Mouse (Mus musculus) liver, embryonic 13.5 days (tissue): Measurements from ENCODE around the gene Rint1. TPM values are rescaled to one million over a fixed set of nuclear protein-coding genes. Genes with fewer than 3 reads are reported as not detected.

Source experiments
- ATAC-seq: fragments of 200-750 bp; cut with Nextera tagmentation; 2 replicates; pipeline ENCODE4 v1.8.0; 2017; ENCODE audit warnings: low read depth, mild to moderate bottlenecking, moderate number of reproducible peaks, moderate library complexity
- DNase-seq: peaks from one replicate; pipeline ENCODE4 v3.0.0; 2022
- H3K27ac ChIP-seq: fragments of 300-500 bp; sonication (generic); 2 replicates; pipeline ENCODE4 v1.5.1; 2015; ENCODE audit warnings: moderate library complexity, mild to moderate bottlenecking, inconsistent platforms
- H3K27me3 ChIP-seq: fragments of 300-500 bp; sonication (generic); 2 replicates; pipeline ENCODE4 v1.6.1; 2015; ENCODE audit warnings: mild to moderate bottlenecking, inconsistent platforms
- H3K36me3 ChIP-seq: fragments of 300-500 bp; sonication (generic); 2 replicates; pipeline ENCODE4 v1.6.1; 2015; ENCODE audit warnings: mild to moderate bottlenecking, inconsistent platforms
- H3K4me1 ChIP-seq: fragments of 300-500 bp; sonication (generic); replicated peaks from 2 replicates; pipeline ENCODE4 v1.6.1; 2015; ENCODE audit warnings: inconsistent platforms
- H3K4me2 ChIP-seq: fragments of 300-500 bp; sonication (generic); 2 replicates; pipeline ENCODE4 v1.6.1; 2015; ENCODE audit warnings: inconsistent platforms, mild to moderate bottlenecking, moderate library complexity
- H3K4me3 ChIP-seq: fragments of 300-500 bp; sonication (generic); replicated peaks from 2 replicates; pipeline ENCODE4 v1.5.1; 2015; ENCODE audit warnings: mild to moderate bottlenecking, inconsistent platforms
- H3K9ac ChIP-seq: fragments of 300-500 bp; sonication (generic); 2 replicates; pipeline ENCODE4 v1.6.1; 2015; ENCODE audit warnings: mild to moderate bottlenecking, inconsistent platforms
- H3K9me3 ChIP-seq: fragments of 300-500 bp; sonication (generic); replicated peaks from 2 replicates; pipeline ENCODE4 v1.6.1; 2016; ENCODE audit warnings: inconsistent platforms
- WGBS: fragments of 180-500 bp; shearing (Covaris S2); methylation state at CpG from one replicate; pipeline ENCODE4 v1.1.7; 2015; ENCODE audit not compliant: insufficient replicate concordance; 5-methylcytosine and 5-hydroxymethylcytosine counted together
- polyA plus RNA-seq: library from polyadenylated mRNA; unstranded; fragments of >200 nt; fragmentation: Nextera tagmentation; extraction: Ambion mirVana; gene quantifications from 2 replicates; pipeline ENCODE4 v1.2.1, GENCODE M21; 2015

Gene Rint1
- 21.9 and 24.3 TPM in 2 replicates for polyA plus RNA-seq

DNA sequence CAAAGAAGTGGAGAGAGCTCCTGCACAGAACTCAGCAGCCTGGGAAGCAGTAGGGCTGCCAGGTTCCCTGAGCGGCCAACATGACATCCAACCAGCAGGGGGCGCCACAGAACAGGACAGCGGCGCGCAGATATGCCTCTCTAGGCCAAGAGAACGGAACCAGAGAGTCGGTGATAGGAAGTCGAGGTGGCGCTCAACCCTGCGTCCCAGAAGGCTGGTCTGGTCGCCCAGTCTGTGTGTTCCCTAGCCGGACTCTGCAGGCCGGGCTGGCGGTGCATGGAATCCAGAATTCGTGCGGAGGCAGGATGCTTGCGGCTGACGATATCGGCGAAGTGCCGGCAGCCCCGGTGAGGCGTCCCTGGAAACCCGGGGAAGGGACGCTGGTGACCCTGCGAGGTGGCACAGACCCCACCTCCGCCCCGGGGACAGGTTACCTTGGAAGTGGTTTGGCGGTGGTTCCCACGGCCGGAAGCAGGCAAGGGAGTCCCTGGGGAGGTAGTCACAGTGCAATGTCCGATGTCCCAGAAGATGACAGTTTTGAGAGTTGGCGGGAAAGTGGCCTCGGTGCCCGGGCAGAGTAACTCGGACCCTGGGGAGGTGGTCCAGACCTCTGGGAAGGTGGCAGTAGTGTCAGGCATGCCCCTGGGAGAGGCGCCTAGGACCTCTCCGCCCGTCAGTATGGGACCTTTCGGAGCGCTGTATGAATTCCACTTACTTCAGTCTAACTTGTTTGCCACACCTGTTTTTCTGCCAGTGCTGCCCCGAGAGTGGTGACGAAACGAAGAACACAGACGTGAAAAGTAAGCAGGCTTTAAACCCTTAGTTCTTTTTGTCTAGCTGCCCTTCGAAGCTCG, at the start of gene Rint1:
Gene Rint1 (plus strand): TSS at position 176 of the 854 bp plus-strand sequence.
- H3K4me2 ChIP-seq, result peak within 1 kb of the TSS; percentile 72
- H3K4me1 ChIP-seq, result peaks cover 46% of the 10 kb centered on the region
- DNase-seq (peak; percentile 90), ATAC-seq (peak; percentile 78)
- H3K36me3 ChIP-seq, result peaks cover 24% of the 10 kb centered on the region
- no peaks in the 10 kb centered on the region for H3K27me3 ChIP-seq
- peak within 1 kb of the TSS; percentile 90 for H3K27ac ChIP-seq
- peak within 1 kb of the TSS; percentile 95 for H3K9ac ChIP-seq
- H3K4me3 ChIP-seq, result peak within 1 kb of the TSS; percentile 97
- 1% methylated on average over 47 of the region's 47 CpGs for WGBS
- no peaks in the 10 kb centered on the region for H3K9me3 ChIP-seq

DNA sequence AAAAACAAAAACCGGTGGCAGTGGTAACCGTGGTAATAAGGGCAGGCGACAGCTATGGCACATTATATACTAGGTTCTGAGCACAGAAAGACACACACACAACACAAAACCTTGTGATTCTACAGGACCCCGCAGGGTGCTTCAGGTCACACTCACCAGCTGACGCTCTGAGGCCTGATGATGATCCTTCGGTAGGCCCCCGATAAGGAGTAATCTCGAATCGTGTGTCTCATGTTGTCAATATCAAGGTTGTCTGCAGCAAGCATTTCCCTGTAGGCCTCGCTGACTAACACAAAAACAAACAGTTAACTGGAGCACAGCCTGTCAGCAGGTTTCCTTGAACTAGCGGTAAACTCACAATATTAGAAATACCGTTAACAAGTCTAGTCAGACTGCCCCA, 44.2 kb upstream of the Rint1 start:
- Histone ChIP-seq H3K4me3 (no peak overlapping the region), H3K9ac (no peak overlapping the region), H3K36me3 (peaks cover 82% of the 10 kb centered on the region), H3K4me1 (no peaks in the 10 kb centered on the region), H3K27ac (no peak overlapping the region), H3K4me2 (no peak overlapping the region), H3K27me3 (no peaks in the 10 kb centered on the region), H3K9me3 (no peaks in the 10 kb centered on the region)
- no peak for ATAC-seq
- no peak for DNase-seq
- WGBS, result 87% methylated on average over 12 of the region's 12 CpGs

DNA sequence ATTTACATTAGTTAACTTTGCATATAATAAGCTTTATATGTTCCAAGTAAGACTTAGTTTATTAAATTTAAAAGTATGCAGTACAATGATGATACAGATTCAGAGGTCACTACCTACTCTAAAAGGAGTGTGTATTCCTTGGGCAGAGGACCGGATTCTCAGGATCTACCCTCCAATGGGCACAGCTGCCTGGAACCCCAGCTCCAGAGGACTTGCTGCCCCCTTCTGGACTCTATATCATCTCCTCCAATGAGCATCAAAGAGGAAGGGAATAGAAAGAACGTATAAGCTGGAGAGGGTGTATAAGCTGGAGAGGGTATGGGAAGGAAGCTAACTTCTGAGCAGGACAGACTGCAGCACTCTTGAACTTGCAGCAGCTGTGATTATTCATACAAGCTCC, 37.6 kb upstream of the Rint1 start:
- Histone ChIP-seq H3K27ac (no peak overlapping the region), H3K4me3 (no peak overlapping the region), H3K9ac (no peak overlapping the region), H3K4me1 (no peaks in the 10 kb centered on the region), H3K9me3 (no peaks in the 10 kb centered on the region), H3K27me3 (no peaks in the 10 kb centered on the region), H3K36me3 (peaks cover 76% of the 10 kb centered on the region), H3K4me2 (no peak overlapping the region)
- DNase-seq (no peak), ATAC-seq (no peak)
- whole genome bisulfite sequencing, result 75% methylated on average over 2 of the region's 2 CpGs

DNA sequence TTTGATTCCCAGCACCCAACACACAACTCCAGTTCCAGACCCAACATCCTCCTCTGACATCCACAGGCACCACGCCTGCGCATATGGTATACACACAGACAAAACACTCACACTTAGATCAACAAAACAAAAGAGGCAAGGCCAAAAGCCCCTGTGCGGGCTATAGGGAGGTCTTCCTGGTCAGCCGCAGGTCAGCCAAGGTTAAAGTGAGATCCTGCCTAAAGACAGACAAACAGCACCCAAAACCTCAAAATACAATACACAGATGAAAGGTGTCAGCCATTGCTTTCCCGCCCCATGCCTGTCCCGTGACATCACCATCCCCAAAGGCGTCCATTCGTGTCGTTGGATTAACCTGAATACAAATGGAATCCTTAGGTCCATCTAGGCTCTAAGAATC, 31.9 kb upstream of the Rint1 start:
- no peak for ATAC-seq
- Histone ChIP-seq H3K4me3 (no peak overlapping the region), H3K36me3 (peaks cover 80% of the 10 kb centered on the region), H3K4me2 (no peak overlapping the region), H3K9ac (no peak overlapping the region), H3K9me3 (no peaks in the 10 kb centered on the region), H3K4me1 (no peaks in the 10 kb centered on the region), H3K27me3 (no peaks in the 10 kb centered on the region), H3K27ac (no peak overlapping the region)
- DNase-seq, result no peak
- WGBS, result 90% methylated on average over 9 of the region's 9 CpGs

DNA sequence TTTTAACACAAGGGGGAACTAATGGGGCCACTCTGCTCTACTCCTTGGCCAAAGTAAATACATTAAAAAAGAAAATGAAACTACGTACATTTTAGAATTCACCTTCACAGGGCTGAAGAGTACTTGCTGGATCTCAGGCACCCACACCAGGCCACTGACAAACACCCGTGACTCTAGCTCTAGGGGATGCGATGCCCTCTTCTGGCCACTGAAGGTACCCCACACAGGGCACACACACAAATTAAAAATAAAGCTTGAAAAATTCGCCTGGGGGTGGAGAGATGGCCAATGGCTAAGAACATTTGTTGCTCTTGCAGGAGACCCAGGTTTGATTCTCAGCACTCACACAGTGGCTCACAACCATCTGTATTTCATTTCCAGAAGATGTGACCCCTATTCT, 31.1 kb upstream of the Rint1 start:
- H3K4me3 ChIP-seq, result no peak overlapping the region
- no peaks in the 10 kb centered on the region for H3K4me1 ChIP-seq
- no peak overlapping the region for H3K27ac ChIP-seq
- H3K9me3 ChIP-seq, result no peaks in the 10 kb centered on the region
- H3K9ac ChIP-seq, result no peak overlapping the region
- H3K27me3 ChIP-seq, result no peaks in the 10 kb centered on the region
- ATAC-seq (no peak), DNase-seq (no peak)
- peaks cover 78% of the 10 kb centered on the region for H3K36me3 ChIP-seq
- WGBS, result 78% methylated on average over 4 of the region's 4 CpGs
- H3K4me2 ChIP-seq, result no peak overlapping the region

DNA sequence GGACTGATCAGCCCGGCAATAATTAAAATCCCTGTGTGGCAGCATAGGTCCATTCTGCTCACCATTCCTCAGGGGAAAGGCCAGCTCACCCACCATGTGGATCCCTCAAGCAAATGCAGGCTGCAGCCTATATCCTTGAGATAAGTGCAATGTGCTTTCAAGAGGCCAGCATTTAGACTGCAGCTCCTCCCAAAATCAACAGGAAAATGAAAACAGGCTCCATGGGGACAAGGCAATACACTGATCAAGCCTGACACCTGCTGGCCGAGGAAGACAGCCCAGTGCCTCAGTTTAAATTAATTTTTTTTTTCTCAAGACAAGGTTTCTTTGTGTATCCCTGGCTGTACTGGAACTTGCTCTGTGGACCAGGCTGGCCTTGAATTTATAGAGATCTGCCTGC, 28.9 kb upstream of the Rint1 start:
- H3K27me3 ChIP-seq, result no peaks in the 10 kb centered on the region
- H3K36me3 ChIP-seq, result peaks cover 81% of the 10 kb centered on the region
- no peak overlapping the region for H3K27ac ChIP-seq
- ATAC-seq, result no peak
- DNase-seq, result no peak
- H3K4me1 ChIP-seq, result no peaks in the 10 kb centered on the region
- H3K4me2 ChIP-seq, result no peak overlapping the region
- H3K9me3 ChIP-seq, result no peaks in the 10 kb centered on the region
- H3K4me3 ChIP-seq, result no peak overlapping the region
- H3K9ac ChIP-seq, result no peak overlapping the region
- 57% methylated on average over 2 of the region's 2 CpGs for WGBS

DNA sequence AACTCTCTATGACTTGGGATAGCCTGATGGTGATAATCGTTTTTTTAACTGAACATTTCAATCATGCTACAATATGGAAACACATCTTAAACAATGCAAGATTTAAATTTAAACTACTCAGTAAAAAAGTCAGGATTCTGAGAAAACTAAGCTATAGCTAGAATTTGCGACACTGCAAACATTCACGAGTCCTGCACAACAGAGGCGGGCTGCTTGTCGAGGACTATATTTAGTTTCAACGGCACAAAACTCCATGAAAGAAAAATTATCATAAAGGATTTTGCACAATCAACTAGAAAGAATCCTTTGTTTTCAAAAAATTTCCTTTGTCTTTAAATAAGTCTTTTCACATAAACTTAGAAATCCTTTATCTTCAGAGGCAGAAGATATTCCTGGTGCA, 25.0 kb upstream of the Rint1 start:
- no peak overlapping the region for H3K4me3 ChIP-seq
- ATAC-seq (no peak), DNase-seq (no peak)
- no peak overlapping the region for H3K9ac ChIP-seq
- H3K27ac ChIP-seq, result no peak overlapping the region
- H3K4me1 ChIP-seq, result no peaks in the 10 kb centered on the region
- no peaks in the 10 kb centered on the region for H3K27me3 ChIP-seq
- peaks cover 77% of the 10 kb centered on the region for H3K36me3 ChIP-seq
- 84% methylated on average over 6 of the region's 6 CpGs for WGBS
- no peaks in the 10 kb centered on the region for H3K9me3 ChIP-seq
- no peak overlapping the region for H3K4me2 ChIP-seq

DNA sequence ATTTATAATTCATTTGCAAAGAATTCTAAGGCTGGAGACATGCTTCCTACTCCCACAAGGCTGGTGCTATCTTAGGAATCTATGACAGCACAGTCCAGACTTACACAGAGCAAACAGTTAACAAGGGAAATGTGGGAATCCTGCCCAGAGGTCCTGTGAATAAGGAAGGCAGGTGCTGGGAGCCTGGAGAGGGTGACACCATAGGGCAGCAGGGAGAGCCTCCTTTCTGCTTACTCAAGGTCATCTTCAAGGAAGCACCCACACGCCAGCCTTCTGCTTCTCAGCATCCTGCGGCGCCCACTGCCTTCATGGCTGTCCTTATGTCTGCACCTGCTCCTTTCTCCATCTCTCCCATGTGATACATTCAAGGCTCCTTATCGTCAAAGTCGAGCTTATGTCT, 23.0 kb upstream of the Rint1 start:
- ATAC-seq, result no peak
- no peaks in the 10 kb centered on the region for H3K4me1 ChIP-seq
- no peak overlapping the region for H3K27ac ChIP-seq
- H3K9me3 ChIP-seq, result no peaks in the 10 kb centered on the region
- H3K9ac ChIP-seq, result no peak overlapping the region
- 77% methylated on average over 5 of the region's 5 CpGs for WGBS
- no peak overlapping the region for H3K4me2 ChIP-seq
- no peak overlapping the region for H3K4me3 ChIP-seq
- no peak for DNase-seq
- H3K36me3 ChIP-seq, result peaks cover 78% of the 10 kb centered on the region
- no peaks in the 10 kb centered on the region for H3K27me3 ChIP-seq

DNA sequence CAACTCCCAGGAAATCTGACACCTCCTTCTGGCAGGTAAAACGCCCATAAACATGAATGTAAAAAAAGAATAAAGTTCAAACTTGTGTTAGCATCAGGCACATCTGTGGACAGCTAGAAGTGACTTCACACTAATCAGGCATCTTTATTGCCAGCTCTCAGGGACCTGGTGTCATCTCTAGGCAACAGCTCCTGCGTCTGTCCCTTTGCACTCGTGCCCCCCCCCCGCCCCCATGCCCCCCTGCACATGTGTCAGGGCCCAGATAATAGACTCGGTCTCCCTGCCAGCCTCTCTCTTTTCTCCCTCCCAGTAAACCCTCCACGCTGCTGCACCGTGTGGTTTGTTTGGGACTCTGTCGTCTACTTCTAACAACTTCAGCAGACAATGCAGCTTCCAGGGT, 16.4 kb upstream of the Rint1 start:
- peak; percentile 58 for DNase-seq
- Histone ChIP-seq H3K4me2 (peak overlapping the region; percentile 39), H3K4me3 (peak overlapping the region; percentile 22)

DNA sequence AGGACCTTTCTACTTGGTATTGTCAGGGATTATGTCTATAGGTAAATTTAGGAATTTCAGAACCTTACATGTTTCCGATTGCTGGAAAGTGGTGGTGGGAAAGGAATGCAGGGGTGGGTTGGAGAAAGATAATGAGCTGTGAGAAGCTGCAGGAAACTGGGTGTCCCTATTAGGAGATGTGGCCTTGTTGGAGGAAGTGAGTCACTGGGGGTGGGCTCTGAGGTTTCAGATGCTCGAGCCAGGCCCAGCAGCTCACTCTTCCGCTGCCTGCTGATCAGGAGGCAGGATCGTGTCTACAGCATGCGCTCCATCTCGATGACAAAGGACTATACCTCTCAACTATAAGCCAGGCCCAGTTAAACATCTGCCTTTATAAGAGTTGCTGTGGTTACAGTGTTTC, 13.3 kb upstream of the Rint1 start:
- H3K27me3 ChIP-seq, result no peaks in the 10 kb centered on the region
- H3K4me1 ChIP-seq, result peaks cover 14% of the 10 kb centered on the region
- H3K27ac ChIP-seq, result no peak overlapping the region
- no peaks in the 10 kb centered on the region for H3K9me3 ChIP-seq
- ATAC-seq (no peak), DNase-seq (no peak)
- no peak overlapping the region for H3K4me2 ChIP-seq
- peaks cover 57% of the 10 kb centered on the region for H3K36me3 ChIP-seq
- no peak overlapping the region for H3K9ac ChIP-seq
- WGBS, result 73% methylated on average over 6 of the region's 6 CpGs
- H3K4me3 ChIP-seq, result no peak overlapping the region

More for the DNA sequence above, 16.4 kb upstream of the Rint1 start:
- ATAC-seq, result peak; percentile 94
- Histone ChIP-seq H3K9ac (peak overlapping the region; percentile 33; the same call in 1 of the 2 replicates), H3K27ac (peak overlapping the region; percentile 67), H3K27me3 (no peaks in the 10 kb centered on the region), H3K36me3 (peaks cover 66% of the 10 kb centered on the region), H3K9me3 (no peaks in the 10 kb centered on the region), H3K4me1 (peaks cover 14% of the 10 kb centered on the region)
- 28% methylated on average over 8 of the region's 8 CpGs for WGBS

DNA sequence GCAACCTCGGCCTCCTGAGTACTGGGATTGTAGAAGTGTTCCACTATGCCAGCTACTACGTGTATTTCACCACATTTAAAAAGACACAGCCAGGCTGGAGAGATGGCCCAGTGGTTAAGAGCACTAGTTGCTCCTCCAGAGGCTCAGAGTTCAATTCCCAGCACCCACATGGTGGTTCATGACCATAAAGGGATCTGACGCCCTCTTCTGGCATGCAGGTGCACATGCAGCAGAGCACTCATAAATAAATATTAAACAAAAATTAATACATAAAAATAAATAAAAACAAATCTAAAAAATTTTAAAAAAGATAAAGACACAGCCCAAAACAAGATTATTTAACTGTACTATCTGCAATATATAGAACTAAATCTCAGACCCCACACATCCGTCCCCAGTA, 7.0 kb upstream of the Rint1 start:
- no peak overlapping the region for H3K27ac ChIP-seq
- no peak overlapping the region for H3K4me2 ChIP-seq
- no peak for DNase-seq
- no peaks in the 10 kb centered on the region for H3K9me3 ChIP-seq
- ATAC-seq, result no peak
- WGBS, result 79% methylated on average over 4 of the region's 4 CpGs
- peaks cover 23% of the 10 kb centered on the region for H3K36me3 ChIP-seq
- peaks cover 38% of the 10 kb centered on the region for H3K4me1 ChIP-seq
- H3K9ac ChIP-seq, result no peak overlapping the region
- no peak overlapping the region for H3K4me3 ChIP-seq
- no peaks in the 10 kb centered on the region for H3K27me3 ChIP-seq

DNA sequence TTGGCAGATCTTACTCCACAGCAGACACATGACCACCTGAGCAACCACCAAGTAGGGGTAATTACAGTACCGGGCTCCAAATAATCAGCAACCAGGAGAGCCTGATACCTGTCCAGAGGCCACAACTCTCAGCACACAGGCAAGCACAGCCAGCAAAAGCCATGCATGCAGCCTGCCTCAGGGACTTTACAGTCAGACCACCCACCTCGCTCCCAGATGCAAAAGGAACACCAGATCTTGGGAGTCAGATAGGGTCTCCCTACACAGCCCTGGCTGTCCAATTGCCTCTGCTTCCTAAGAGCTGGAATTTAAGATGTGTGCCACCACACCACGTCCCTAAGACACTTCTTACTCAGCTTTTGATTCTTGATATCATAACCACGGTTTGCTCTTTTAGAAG, 6.3 kb upstream of the Rint1 start:
- Histone ChIP-seq H3K36me3 (peaks cover 18% of the 10 kb centered on the region), H3K4me3 (peak overlapping the region; percentile 87), H3K27ac (no peak overlapping the region), H3K4me2 (peak overlapping the region; percentile 95), H3K9ac (0 out of 2 replicates have a peak overlapping the region, but pooled peaks have one; percentile 2), H3K4me1 (peaks cover 38% of the 10 kb centered on the region), H3K9me3 (no peaks in the 10 kb centered on the region), H3K27me3 (no peaks in the 10 kb centered on the region)
- DNase-seq, result no peak
- no peak for ATAC-seq
- 52% methylated on average over 4 of the region's 4 CpGs for WGBS
